Mouse (Mus musculus) sigmoid colon, adult 10 weeks (tissue): ENCODE results near the gene Trim40. TPM values are rescaled to one million over a fixed set of nuclear protein-coding genes. Genes with fewer than 3 reads are reported as not detected.

ENCODE experiments used
- polyA plus RNA-seq: library from polyadenylated mRNA; stranded (reverse); fragments of 350-450 nt; fragmentation: Illumina TruSeq; extraction: RNeasy Lipid Tissue Mini Kit (QIAGEN cat#74804); gene quantifications from one replicate; pipeline ENCODE4 v1.2.3, GENCODE M21; 2014; ENCODE audit warnings: low read depth, low replicate concordance

Gene Trim40
- 29.1 TPM for polyA plus RNA-seq

GRCm38 (mm10) chr17:36890073-36890903, at the start of gene Trim40:
Gene Trim40, minus strand, starts transcription at chr17:36890123.

DNA sequence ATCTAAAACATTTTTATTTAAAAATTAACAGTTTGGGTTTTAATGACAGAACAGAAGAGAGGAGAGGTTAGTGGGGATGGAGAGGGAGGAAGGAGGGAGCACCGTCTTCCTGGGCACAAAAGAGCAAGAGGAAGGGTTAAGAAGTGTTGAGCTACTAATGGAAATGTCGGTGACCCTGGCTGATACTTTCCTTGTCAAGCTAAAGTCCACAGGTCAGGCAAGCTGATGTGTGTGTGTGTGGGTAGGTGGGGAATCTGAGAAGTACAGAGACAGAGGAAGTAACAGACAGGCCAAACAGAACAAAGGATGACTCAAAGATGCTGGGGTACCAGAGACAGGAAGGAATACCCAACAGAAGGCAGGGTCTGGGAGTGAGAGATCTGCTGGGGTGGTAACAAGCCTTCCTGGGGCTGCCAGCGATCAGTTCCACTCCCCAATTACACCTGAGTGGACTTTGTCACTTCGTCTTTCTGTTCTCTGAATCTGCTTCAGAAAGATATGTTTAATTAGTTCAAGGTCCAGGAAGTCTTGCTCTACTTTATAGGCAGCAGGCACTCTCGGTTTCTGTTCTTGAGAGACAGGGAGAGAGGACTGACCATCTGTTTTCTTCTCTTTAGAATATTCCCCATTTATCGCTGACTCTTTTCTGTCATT, 7.8 kb upstream of the Trim40 start, which contains the start of gene Trim31:
Gene Trim31 (plus strand): TSS at position 567 of the 654 bp plus-strand sequence.

DNA sequence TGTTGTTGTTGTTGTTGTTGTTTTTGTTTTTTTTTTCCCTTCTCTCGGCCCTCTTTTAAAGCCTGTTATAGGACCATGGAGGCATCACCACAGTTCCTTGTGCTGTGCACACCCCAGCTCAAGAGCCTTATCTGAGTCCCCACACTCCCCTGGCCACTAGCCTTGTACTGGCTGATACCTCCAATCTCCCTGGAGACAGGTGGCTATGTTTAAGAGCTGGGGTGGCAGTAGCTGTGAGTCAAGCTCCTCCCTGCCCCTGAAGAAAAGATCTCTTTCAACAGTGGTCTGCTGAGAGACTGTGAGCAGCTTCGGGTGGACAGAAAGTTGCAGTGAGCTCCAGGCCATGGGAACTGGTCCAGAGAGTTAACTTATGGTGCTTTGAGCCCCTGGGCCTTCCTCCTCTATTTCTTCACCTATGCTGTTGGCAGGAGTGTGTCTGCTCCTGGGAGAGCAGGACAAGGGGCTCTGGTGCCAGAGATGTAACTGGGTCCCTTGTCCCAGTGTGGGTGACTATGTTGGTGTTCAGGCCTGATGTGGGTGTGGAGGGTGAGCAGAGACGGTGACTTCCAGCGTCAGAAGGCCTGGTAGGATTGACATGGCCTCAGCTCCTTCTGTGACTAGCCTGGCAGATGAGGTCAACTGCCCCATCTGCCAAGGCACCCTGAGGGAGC, 20.5 kb downstream of the Trim40 start, which contains the start of gene Trim10:
Gene Trim10 (plus strand): TSS at position 291 of the 671 bp plus-strand sequence.

DNA sequence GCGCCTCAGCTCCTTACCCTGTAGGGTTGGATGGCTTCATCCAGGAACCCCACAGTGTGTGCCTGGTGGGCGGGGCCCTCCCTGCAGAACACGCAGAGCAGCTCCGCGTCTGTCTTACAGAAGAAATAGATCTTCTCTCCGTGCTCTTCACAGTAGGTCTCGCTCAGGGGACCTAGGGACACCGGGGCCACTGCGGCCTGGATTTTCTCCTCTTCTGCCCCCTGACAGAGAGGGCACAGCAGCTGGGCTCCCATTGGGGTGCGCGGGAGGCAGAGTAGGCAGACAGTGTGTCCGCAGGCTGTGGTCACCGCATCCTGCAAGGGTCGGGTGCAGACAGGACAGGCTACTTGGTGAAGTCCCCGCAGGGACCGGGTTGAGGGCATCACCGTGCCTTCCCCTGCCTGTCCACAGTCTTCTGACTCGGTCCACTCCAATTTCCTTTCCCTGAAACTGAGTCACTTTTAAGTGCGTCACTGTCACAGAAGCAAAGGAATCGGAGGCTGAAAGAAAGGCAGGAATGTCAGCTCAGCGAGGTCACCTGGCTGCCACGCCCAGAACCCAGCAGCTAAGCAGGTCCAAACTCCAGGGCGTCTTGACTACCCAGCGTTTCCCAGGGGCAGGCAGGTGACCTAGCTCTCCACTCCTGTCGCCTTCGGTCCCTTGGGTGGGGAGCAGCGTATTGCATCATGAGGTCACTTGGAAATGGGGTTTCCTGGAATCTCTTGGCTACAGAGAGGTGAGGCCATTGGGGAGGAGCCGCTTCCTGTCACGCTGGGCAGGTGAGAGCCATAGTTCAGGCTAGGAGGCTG, 23.0 kb downstream of the Trim40 start, which contains the start of gene Trim15:
Gene Trim15 (minus strand): TSS at position 492 of the 809 bp plus-strand sequence.

DNA sequence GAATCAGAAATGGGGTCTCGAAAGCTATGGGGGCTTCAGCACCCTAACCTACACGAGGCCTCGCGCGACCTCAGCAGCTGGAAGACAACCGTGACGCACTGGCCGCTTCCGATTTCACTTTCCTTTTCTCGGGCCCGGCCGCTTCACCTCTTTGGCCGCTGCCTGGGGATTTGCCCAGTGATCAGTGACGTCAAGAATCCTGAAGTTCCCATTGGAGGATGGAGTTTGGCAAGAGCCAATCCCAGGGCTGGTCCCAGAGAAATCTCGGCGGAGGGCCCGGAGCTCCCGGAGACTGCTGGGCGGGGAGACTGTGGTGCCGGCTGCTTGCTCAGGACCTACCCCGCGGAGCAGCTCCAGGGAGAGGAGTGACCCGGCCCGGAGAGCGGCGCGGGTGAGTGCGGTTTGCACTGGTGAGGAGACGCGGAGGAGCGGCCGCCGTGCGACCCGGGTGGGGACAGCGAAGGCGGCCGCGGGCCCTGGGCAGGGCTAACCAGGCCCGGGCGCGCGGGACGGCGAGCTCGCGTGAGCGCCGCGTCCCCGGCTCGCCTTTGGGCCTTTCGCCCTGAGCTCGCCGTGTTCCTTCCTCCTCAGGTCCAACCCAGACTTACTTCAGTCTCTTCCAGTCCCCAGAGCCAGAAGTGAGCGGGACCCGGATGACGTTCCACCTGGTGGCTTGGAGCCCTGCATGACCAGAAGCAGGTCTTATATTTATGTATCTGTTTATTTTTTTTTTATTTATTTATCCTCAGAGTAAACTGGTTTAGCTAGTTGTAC, 52.9 kb downstream of the Trim40 start, which contains the start of gene Trim26:
Gene Trim26 (plus strand): TSS at position 261 of the 774 bp plus-strand sequence.

Other genes starting within 250 kb of the Trim40 start
- gene H2-M9, start 247.5 kb downstream of the Trim40 start, polyA plus RNA-seq: not detected
- not detected for gene H2-M1, start 217.9 kb downstream of the Trim40 start, polyA plus RNA-seq
- not detected for gene H2-M10.5, start 117.2 kb downstream of the Trim40 start, polyA plus RNA-seq
- not detected for gene H2-M10.6, start 78.0 kb downstream of the Trim40 start, polyA plus RNA-seq
- gene Trim26, start 53.0 kb downstream of the Trim40 start, polyA plus RNA-seq: 37.0 TPM
- 2.2 TPM for gene Trim15, start 22.9 kb downstream of the Trim40 start, polyA plus RNA-seq
- gene Trim10, start 20.5 kb downstream of the Trim40 start, polyA plus RNA-seq: not detected
- gene Trim31, start 8.0 kb upstream of the Trim40 start, polyA plus RNA-seq: 77.1 TPM
- 7.3 TPM for gene Rnf39, start 52.8 kb upstream of the Trim40 start, polyA plus RNA-seq
- gene Ppp1r11, start 61.6 kb upstream of the Trim40 start, polyA plus RNA-seq: 9.2 TPM
- gene Znrd1, start 68.4 kb upstream of the Trim40 start, polyA plus RNA-seq: 19.7 TPM
- gene Znrd1as, start 68.5 kb upstream of the Trim40 start, polyA plus RNA-seq: 22.8 TPM
- not detected for gene 2410137M14Rik, start 91.1 kb upstream of the Trim40 start, polyA plus RNA-seq
- 0.28 TPM for gene H2-M5, start 99.4 kb upstream of the Trim40 start, polyA plus RNA-seq
- gene Zfp57, start 111.0 kb upstream of the Trim40 start, polyA plus RNA-seq: 5.1 TPM
- not detected for gene Mog, start 133.3 kb upstream of the Trim40 start, polyA plus RNA-seq
- 42.1 TPM for gene Gabbr1, start 155.8 kb upstream of the Trim40 start, polyA plus RNA-seq
- not detected for gene Olfr90, start 198.4 kb upstream of the Trim40 start, polyA plus RNA-seq
- not detected for gene Olfr91, start 208.2 kb upstream of the Trim40 start, polyA plus RNA-seq
- gene Olfr92, start 230.0 kb upstream of the Trim40 start, polyA plus RNA-seq: not detected